Mouse (Mus musculus) embryo, embryonic 10.5 days (tissue): ENCODE data around the gene Ehbp1.
A peak's percentile ranks its signal among the peaks of the same experiment; 100 is the strongest.

Source experiments
- DNase-seq: peaks from one replicate; pipeline ENCODE4 v3.0.0-alpha.2; 2015; ENCODE audit warnings: low spot score

The Ehbp1 gene

DNA sequence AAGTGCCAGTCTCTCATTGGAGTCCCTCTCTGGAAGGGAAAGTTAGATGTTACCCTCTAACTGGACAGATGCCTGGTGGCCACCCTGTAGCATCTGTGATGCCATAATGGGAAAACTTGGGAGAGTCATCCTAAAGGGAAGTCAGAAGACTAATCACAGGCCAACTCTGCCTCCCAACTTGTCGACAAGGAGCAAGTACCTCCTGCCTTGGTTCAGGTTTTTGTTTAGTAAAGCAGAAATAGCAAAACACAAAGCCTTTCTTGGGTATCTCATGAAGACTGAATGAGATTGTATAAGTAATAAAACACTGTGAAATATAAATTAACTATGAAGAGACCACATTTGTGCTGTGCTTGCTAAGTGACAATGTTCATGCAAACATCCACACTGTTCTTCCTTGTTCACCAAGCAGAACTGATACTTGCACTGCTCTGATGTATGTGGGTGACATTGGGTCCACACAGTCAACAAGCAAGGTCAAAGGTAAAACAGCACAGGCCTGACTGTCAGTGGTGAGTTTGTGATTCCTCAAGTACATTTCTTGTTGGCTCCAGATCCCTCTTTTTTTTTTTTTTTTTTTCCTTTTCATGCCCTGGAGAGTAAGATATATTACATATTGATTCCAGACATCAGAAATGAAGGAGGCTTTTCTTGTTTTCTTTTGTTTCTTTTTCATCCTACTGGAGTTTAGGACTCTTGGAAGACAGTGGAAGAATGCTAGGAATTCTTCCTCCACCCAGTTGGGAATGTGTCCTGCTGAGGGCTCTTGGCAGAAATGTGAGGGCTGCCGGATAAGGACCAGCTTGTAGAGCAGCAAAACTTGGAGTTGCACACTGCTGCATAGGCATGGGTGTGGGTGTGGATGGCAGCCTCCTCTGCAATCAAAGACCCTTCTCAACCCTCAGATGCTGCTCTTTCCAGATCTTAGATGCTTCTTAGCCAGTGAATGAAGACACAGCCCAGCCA is at the start of gene Ehbp1:
TSS of gene Ehbp1 (minus strand) at position 51 of the 966 bp plus-strand sequence.
- no peak for DNase-seq

- no peak for DNase-seq
Measured at GRCm38 (mm10) chr11:22387472-22388098, 45.5 kb upstream of the Ehbp1 start.

DNA sequence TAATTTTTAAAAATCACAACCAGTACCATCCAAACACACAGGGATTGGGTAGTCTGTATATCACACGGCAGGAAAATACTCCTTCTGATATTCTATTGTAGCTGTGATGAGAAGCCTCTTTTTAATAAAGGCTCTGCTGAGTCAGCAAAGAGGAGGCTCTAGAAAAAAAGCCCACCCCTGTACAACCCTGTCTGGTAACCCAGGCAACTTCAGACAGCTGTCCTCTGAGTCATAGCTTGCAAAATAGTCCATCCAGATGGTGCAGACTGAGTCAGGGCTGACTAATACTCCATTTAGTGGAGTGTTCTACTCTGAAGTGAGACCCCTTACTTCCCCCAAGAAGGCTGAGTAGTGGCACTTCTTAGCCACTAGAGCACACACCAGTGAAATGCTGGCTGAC is 41.4 kb upstream of the Ehbp1 start:
- no peak for DNase-seq

DNA sequence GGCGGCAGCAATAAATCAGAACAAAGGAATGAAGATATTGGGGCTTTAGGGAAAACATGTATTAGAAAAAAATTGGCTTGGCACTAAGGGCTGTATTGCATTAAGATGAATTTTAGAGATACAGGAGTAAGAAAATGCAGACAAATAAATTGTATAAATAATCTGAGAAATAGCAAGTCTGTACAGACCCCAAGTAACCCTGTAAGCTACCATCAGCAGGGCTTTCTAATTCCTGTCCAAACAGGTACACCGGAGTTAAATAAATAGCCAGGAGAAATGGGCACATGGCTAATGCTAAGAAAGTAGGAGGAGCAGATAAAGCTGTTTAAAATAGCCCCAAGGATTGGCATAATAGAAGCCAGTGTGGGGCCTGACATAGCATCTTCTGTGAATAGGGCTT is 32.7 kb upstream of the Ehbp1 start:
- DNase-seq: no peak

DNA sequence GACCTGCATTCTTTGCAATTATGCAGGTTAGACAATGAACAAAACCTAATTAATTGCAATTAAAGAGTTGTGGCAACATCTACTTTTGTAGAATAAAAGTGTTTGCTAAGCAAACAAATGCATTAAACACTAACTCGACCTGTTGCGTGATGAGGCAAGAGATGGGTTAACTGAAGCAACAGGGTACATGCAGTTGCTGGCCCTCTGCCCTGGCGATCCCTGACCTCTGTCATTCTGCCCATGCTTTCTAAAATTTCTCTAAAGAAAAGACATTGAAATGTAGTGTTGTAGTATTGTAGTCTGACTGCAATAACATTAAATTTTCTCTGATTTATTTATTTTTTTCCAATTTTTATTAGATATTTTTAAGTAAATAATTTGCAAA is 31.2 kb upstream of the Ehbp1 start:
- DNase-seq: no peak

GRCm38 (mm10) chr11:22372609-22373289 is 30.7 kb upstream of the Ehbp1 start:
- DNase-seq: no peak

DNA sequence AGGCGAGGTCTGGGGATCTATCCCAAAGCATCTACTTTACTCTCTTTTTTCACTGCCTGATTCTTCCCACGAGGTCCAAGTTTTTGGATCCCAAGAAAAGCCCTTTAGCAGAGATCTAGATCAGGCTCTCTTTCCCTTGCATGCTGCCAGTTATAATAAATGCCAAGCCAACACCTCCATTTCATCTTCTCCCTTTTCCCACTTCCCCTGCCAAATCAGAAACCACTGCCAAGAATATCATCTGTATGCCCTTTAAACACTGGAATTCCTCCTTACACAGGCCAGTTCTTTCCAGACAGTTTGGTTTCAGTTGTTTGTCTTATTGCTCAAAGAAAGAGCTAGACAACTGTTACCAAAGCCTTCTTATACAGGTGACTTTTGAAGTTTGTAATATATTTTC is 27.7 kb upstream of the Ehbp1 start:
- no peak for DNase-seq

DNA sequence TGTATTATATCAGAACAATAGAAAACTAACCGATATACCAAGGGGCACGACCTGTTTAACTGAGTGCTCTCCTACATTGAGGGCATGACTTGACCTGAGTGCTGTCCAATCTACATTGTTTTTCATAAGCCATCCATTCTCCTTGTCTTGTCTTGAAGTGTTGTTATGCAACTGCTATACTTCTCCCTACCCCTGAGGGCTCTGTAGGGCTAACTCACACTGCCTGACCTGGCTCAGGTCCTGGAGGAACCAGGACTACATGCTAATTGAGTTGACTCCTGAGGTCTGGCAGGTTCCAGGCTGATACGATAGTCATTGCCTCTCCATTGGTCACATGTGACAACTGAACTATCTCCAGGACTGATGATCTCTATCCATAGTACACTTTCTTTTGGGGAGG is 26.5 kb upstream of the Ehbp1 start:
- no peak for DNase-seq

GRCm38 (mm10) chr11:22366486-22366885 is 24.4 kb upstream of the Ehbp1 start:
- DNase-seq: no peak

DNA sequence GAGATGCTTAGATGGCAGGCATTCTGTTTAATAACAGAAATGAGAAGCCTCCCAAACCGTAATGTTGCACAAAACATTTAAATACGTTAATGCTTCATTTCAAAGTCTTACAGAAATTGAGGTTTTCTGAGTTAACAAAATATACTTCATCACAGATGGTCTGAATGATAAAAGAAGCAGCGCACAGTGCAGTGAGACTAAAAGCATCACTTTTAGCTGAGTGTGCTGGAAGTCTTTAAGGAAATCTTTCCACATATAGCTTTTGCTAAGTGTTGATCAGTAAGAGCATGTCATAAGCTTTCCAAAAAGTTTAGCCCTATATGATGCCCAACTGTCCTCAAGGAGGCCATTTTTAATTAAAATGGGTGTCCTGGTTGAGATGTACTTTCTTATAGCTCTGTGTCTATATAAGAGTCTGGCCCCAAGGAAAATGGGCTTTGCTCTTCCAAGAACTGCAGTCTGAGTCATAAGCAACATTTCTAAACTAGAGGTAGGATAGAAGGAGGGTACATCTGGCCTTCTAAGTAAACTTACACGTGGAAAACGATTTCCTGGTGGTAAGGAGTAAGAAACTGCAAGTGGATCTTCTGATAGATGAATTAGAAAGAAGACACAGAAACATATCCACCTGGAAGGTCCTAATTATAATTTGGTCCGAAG is 12.0 kb upstream of the Ehbp1 start:
- no peak for DNase-seq

DNA sequence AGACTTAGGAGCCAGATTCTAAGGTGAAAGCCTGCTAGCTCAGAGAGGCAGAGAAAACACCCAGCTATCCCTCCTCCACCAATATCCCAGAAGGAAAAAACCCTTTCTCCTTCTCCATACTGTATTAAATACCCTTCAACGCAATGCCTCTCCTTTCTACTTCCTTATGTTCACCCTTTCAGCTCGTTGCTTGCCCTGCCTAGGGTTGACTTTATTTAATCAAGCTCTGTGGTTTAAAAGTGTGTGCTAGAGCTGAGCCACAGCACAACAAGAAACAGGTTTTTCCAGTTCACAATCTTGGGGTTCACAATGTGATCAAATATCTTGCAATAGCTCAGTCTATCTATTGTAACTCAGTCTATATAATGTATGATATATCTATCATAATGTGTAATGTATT is 7.9 kb upstream of the Ehbp1 start:
- no peak for DNase-seq

DNA sequence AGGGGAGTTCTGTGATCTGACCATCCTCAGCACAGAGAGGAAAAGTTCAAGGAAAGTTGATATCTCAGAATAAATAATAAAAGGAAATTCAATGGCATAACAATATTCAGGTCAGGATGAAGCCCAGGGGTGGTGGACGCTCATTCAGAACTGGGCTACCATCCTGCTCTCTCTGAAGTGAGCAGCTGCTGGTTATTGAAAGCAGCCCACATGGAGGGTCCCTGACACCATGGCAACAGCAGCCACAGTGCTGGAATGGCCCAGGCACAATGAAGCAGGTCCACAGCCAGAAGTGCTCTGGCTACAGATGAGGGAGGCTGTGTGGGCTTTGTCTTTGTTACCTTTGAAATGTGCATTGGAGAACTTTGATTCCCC is 6.4 kb upstream of the Ehbp1 start:
- DNase-seq: peak; percentile 89

DNA sequence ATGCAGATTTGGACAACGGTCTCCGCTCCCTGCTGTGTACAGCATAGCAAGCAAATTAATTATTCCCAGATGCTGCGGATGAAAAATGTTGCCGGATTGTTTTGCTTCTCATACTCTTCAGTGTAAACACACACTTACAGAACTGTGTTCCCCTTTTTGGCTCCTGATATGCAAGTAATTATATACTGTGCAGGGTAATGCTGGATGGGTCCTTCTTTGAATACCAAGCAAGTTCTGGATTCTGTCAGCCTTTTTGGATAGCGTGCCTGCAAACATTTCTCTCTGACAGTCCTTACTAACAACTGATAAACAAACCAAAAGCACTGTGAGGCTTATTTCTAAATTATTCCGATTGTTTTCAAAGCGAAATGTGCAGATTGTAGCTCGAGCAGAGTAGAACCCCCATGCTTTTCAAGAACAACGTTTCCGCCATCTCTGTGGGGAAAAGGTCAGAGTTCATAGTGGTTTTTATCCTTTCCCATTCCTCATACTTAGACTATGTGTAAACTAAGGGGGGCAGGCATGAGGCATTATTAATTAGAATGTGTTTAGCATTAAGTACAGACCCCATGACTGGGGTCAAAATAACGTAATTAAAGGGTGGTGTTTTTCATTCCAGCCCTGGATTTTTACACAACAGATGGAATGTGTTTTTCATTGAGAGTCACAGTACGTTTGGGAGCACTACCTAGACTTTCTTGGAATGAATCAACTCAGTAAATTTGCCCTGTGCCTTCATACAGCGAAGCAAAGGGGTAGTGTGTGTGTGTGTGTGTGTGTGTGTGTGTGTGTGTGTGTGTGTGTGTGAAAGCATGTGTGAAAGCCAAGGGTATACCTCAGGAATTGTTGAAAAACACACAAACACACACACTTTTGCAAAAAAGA is 5.8 kb upstream of the Ehbp1 start:
- peak; percentile 59 for DNase-seq

GRCm38 (mm10) chr11:22327302-22327910 is 14.7 kb downstream of the Ehbp1 start:
- no peak for DNase-seq

GRCm38 (mm10) chr11:22317824-22318411 is 24.2 kb downstream of the Ehbp1 start:
- DNase-seq: no peak

- DNase-seq: peak; percentile 5
Measured at GRCm38 (mm10) chr11:22315801-22316200, 26.3 kb downstream of the Ehbp1 start.

DNA sequence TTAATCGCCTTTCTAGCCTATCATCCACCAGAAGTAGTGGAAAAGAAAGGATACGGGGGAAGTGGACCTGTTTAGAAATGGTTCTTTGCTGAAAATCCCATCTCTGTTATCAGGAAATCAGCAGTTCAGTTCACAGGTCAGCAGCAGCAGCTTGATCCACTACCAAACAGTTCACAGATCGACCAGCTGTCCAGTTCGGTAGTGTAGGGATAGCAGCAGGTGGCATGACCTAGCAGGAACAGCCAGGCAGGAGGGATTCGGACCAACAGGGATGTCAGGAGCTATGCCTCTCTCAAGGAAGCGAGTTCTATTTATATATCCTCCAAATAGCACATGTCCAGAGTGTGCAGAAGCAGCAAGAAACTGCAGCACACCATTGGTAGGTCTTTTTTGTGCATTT is 40.9 kb downstream of the Ehbp1 start:
- DNase-seq: no peak

DNA sequence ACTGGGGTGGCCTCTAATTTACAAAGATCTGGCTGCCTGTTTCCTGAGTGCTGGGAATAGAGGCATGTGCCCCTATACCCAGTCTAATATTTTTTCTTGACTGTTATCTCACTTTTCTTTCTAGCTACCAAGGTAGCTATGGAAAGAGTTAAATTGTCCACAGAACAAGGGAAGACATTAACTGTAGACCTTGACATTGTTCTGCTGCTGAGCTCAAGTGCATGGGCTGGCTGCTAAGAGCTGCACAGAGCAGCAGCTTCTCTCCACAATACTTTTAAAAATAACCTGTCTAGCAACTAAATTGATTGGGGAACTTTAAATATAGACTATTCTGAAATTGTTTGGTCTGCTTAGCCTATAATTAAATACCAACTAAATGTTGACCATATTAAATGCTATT is 52.9 kb downstream of the Ehbp1 start:
- DNase-seq: no peak

DNA sequence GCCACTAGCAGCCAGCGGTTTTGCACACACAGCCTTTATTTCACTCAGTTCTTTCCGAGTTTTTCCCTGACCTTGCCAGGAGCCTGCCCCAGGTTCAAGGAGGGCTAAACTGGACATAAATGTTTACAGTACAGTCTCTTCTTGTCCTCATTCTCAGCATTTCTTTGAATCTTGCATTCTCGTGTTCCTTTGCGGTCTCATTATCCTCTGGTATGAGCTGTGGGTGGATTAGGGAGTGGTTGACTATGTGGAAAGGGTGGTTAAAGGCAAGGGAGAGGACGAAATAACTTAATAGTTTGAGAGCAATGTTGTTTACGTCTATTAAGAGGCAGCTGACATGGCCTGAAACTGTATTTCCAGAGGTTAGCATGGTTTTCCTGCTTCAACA is 54.6 kb downstream of the Ehbp1 start:
- DNase-seq: no peak

DNA sequence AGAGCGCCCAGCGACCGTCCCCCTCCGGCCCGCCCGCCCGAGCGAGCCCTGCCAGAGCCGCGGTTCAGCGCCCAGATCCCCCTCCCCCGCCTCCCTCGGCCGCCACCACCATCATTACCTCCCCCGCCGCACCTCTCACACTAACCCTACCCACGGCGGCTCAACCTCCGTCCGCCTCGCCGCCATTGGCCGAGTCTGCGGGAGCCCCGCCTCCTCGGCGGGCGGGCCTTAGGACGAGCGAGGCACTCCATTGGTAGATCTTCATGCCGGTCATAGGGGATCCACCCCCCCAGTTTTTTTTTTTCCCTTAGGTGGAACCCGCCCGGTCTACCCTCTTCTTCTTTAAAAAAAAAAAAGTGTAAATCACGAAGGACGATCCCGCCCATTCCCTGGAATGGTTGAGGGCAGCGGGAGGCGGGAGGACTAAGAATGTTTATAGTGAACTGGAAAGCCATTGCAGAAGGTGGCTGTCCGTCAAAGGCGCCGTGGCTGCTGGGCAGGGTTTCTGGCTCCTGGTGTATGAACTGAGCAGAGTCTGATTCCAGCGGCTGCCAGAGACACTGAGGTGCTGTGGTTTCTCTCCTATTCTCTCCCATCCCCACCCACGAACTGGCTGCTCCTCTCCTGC is 55.1 kb downstream of the Ehbp1 start:
- peak; percentile 98 for DNase-seq
